In genomic region chr11:49247255-49247654, GRCm38 (mm10) we compare ENCODE assay signal across 10 mouse cellular contexts. TPM values are rescaled to one million over a fixed set of nuclear protein-coding genes. Genes with fewer than 3 reads are reported as not detected.
A peak's percentile ranks its signal among the peaks of the same experiment; 100 is the strongest.
DNase-seq lines count a peak whose midpoint lies in the region; ATAC-seq and TF ChIP-seq lines count a peak whose summit lies in the region.
"Had no signal": no experiment of that assay in that cellular context is flagged by ENCODE, and none has a peak within 500 bp of the region (broad histone marks: within the 10 kb centered on the region; RNA-seq: fewer than 3 reads in every experiment).

No protein-coding gene starts in this region.

- 25% methylated on average over 2 of the region's 2 CpGs for WGBS in limb, embryonic 11.5 days
- WGBS in limb, embryonic 10.5 days, result 24% methylated on average over 2 of the region's 2 CpGs
- 21% methylated on average over 2 of the region's 2 CpGs for WGBS in bone marrow, adult 2 months
- 15% methylated on average over 2 of the region's 2 CpGs for WGBS in limb, embryonic 12.5 days
- WGBS in stomach, postnatal 0 days, result 23% methylated on average over 2 of the region's 2 CpGs

- no peaks in the 10 kb centered on the region for H3K36me3 ChIP-seq in limb, embryonic 11.5 days (ENCODE audit: control insufficient read depth, insufficient read depth, low read length)
- peaks cover 4% of the 10 kb centered on the region; the same call in 1 of the 2 replicates for H3K36me3 ChIP-seq in limb, embryonic 10.5 days
- H3K36me3 ChIP-seq in limb, embryonic 12.5 days, result peaks cover 6% of the 10 kb centered on the region; the same call in 1 of the 2 replicates
- no peaks in the 10 kb centered on the region for H3K36me3 ChIP-seq in stomach, postnatal 0 days (ENCODE audit: control insufficient read depth, insufficient read depth, low read length)

- no peak for TF ChIP-seq CTCF in bone marrow, adult 2 months (IDR thresholded peaks at IDR 0.05; ENCODE audit: control insufficient read depth, insufficient read depth, low read length)
- no peak for TF ChIP-seq CTCF in stomach, postnatal 0 days (IDR thresholded peaks at IDR 0.05; ENCODE audit: low read depth)

- peak; percentile 15 for DNase-seq in limb, embryonic 11.5 days (ENCODE audit: low spot score)
- no peak for DNase-seq in limb, embryonic 10.5 days (ENCODE audit: low spot score)
- no peak for DNase-seq in stomach, postnatal 0 days (ENCODE audit: low spot score)
- no peak for DNase-seq in gastrocnemius, adult 8-10 months (ENCODE audit: low spot score in 2 of 2)
- DNase-seq in cerebellum, adult 11-12 months, result no peak

- no peak for TF ChIP-seq EP300 in stomach, postnatal 0 days (optimal IDR thresholded peaks at IDR 0.05)

- H3K9me3 ChIP-seq in limb, embryonic 11.5 days (ENCODE audit: control insufficient read depth, low read length), result no peaks in the 10 kb centered on the region
- no peaks in the 10 kb centered on the region for H3K9me3 ChIP-seq in limb, embryonic 10.5 days (replicated peaks)
- no peaks in the 10 kb centered on the region for H3K9me3 ChIP-seq in limb, embryonic 12.5 days
- H3K9me3 ChIP-seq in stomach, postnatal 0 days (ENCODE audit: control insufficient read depth, low read length), result no peaks in the 10 kb centered on the region
- H3K9me3 ChIP-seq: limb, embryonic 13.5 days had no signal

- no peak overlapping the region for H3K4me3 ChIP-seq in limb, embryonic 11.5 days (ENCODE audit: low read depth, low read length)
- H3K4me3 ChIP-seq in limb, embryonic 10.5 days, result no peak overlapping the region
- H3K4me3 ChIP-seq in bone marrow, adult 2 months (replicated peaks; ENCODE audit: control insufficient read depth, low read depth, low read length), result no peak overlapping the region
- no peak overlapping the region for H3K4me3 ChIP-seq in limb, embryonic 12.5 days (replicated peaks)
- H3K4me3 ChIP-seq in stomach, postnatal 0 days (ENCODE audit: low read depth, low read length), result no peak overlapping the region
- H3K4me3 ChIP-seq: limb, embryonic 13.5 days had no signal

- H3K27ac ChIP-seq in limb, embryonic 11.5 days (replicated peaks; ENCODE audit: low read depth, low read length), result no peak overlapping the region
- H3K27ac ChIP-seq in limb, embryonic 10.5 days, result no peak overlapping the region
- H3K27ac ChIP-seq in bone marrow, adult 2 months (ENCODE audit: control insufficient read depth, insufficient read depth, low read depth, low read length, poor library complexity), result peak overlapping the region; percentile 18; the same call in 1 of the 2 replicates
- H3K27ac ChIP-seq in limb, embryonic 12.5 days, result no peak overlapping the region
- peak overlapping the region; percentile 56 for H3K27ac ChIP-seq in stomach, postnatal 0 days (replicated peaks)
- H3K27ac ChIP-seq: limb, embryonic 13.5 days had no signal

- TF ChIP-seq POLR2A in bone marrow, adult 2 months (IDR thresholded peaks at IDR 0.05; ENCODE audit: borderline replicate concordance, control insufficient read depth, low read depth, low read length), result no peak

- peaks cover 16% of the 10 kb centered on the region; the same call in 1 of the 2 replicates for H3K4me1 ChIP-seq in limb, embryonic 11.5 days (ENCODE audit: control insufficient read depth, insufficient read depth, low read length)
- H3K4me1 ChIP-seq in limb, embryonic 10.5 days, result peaks cover 70% of the 10 kb centered on the region
- peaks cover 12% of the 10 kb centered on the region for H3K4me1 ChIP-seq in bone marrow, adult 2 months (ENCODE audit: control insufficient read depth, insufficient read depth, low read length)
- peaks cover 51% of the 10 kb centered on the region for H3K4me1 ChIP-seq in limb, embryonic 12.5 days (replicated peaks)
- peaks cover 33% of the 10 kb centered on the region for H3K4me1 ChIP-seq in stomach, postnatal 0 days (replicated peaks; ENCODE audit: control insufficient read depth, insufficient read depth)

- no peak overlapping the region for H3K9ac ChIP-seq in limb, embryonic 11.5 days (ENCODE audit: low read length)
- H3K9ac ChIP-seq in limb, embryonic 12.5 days (replicated peaks), result peak overlapping the region; percentile 23; the same call in 1 of the 2 replicates
- no peak overlapping the region for H3K9ac ChIP-seq in stomach, postnatal 0 days (ENCODE audit: low read length)
- H3K9ac ChIP-seq: limb, embryonic 13.5 days had no signal

- H3K27me3 ChIP-seq in limb, embryonic 11.5 days (ENCODE audit: control insufficient read depth, insufficient read depth, low read length), result no peaks in the 10 kb centered on the region
- no peaks in the 10 kb centered on the region for H3K27me3 ChIP-seq in limb, embryonic 10.5 days (ENCODE audit: low read depth, poor library complexity, severe bottlenecking)
- no peaks in the 10 kb centered on the region for H3K27me3 ChIP-seq in limb, embryonic 12.5 days
- H3K27me3 ChIP-seq in stomach, postnatal 0 days (ENCODE audit: control insufficient read depth, insufficient read depth, low read length), result no peaks in the 10 kb centered on the region
- H3K27me3 ChIP-seq: limb, embryonic 13.5 days had no signal

- ATAC-seq in limb, embryonic 11.5 days (ENCODE audit: insufficient number of reproducible peaks, low FRiP score, low TSS enrichment, low read depth), result no peak
- ATAC-seq in limb, embryonic 12.5 days (ENCODE audit: insufficient number of reproducible peaks, insufficient read depth, low FRiP score, low TSS enrichment, low read depth), result no peak
- no peak for ATAC-seq in stomach, postnatal 0 days (ENCODE audit: low FRiP score, low TSS enrichment)

- no peak overlapping the region for H3K4me2 ChIP-seq in limb, embryonic 11.5 days (ENCODE audit: low read depth, severe bottlenecking)
- no peak overlapping the region for H3K4me2 ChIP-seq in limb, embryonic 12.5 days
- no peak overlapping the region; the same call in 1 of the 2 replicates for H3K4me2 ChIP-seq in stomach, postnatal 0 days (replicated peaks; ENCODE audit: low read depth)
- H3K4me2 ChIP-seq: limb, embryonic 13.5 days had no signal

RNA-seq across cellular contexts. Expression of gene Mgat1, which starts 3.3 kb away (rescaled TPM):
- polyA plus RNA-seq in limb, embryonic 11.5 days (2014; fragmentation: Nextera tagmentation; extraction: Ambion mirVana), result 33.8 and 41.1 TPM in 2 replicates
- polyA plus RNA-seq in limb, embryonic 10.5 days (2016; fragmentation: Nextera tagmentation; extraction: Ambion mirVana), result 40.0 and 46.0 TPM in 2 replicates
- polyA plus RNA-seq in bone marrow, adult 2 months (2011; ENCODE audit: insufficient read depth, insufficient read length, low replicate concordance, missing spikeins), result 37.4 and 63.1 TPM in 2 replicates
- 46.0 and 49.1 TPM in 2 replicates for polyA plus RNA-seq in limb, embryonic 12.5 days (2016; fragmentation: Nextera tagmentation; extraction: Ambion mirVana)
- 42.7 and 43.4 TPM in 2 replicates for polyA plus RNA-seq in stomach, postnatal 0 days (2015; fragmentation: Nextera tagmentation; extraction: Ambion mirVana)
- 10 to 100 TPM; 39.4 to 56.8 (median 48.4) TPM for total RNA-seq in gastrocnemius, adult 8-10 months (2022)

RNA-seq across cellular contexts. Expression of gene Olfr1393, which starts 30.8 kb away (rescaled TPM):
- 0.06 TPM in 1 of 2 replicates, not detected in the other for polyA plus RNA-seq in limb, embryonic 11.5 days (2014; fragmentation: Nextera tagmentation; extraction: Ambion mirVana)
- not detected in 2 replicates for polyA plus RNA-seq in limb, embryonic 10.5 days (2016; fragmentation: Nextera tagmentation; extraction: Ambion mirVana)
- 0.50 TPM in 1 of 2 replicates, not detected in the other for polyA plus RNA-seq in bone marrow, adult 2 months (2011; ENCODE audit: insufficient read depth, insufficient read length, low replicate concordance, missing spikeins)
- polyA plus RNA-seq in limb, embryonic 12.5 days (2016; fragmentation: Nextera tagmentation; extraction: Ambion mirVana), result not detected in 2 replicates
- polyA plus RNA-seq in stomach, postnatal 0 days (2015; fragmentation: Nextera tagmentation; extraction: Ambion mirVana), result not detected in 2 replicates
- not detected for total RNA-seq in gastrocnemius, adult 8-10 months (2022)
- total RNA-seq: hematopoietic stem cell, adult 5-6 weeks had no signal
- polyA plus RNA-seq: embryonic facial prominence, embryonic 11.5 days; limb, embryonic 13.5 days had no signal

RNA-seq across cellular contexts. Expression of gene Olfr1392, which starts 37.8 kb away (rescaled TPM):
- not detected in 2 replicates for polyA plus RNA-seq in limb, embryonic 11.5 days (2014; fragmentation: Nextera tagmentation; extraction: Ambion mirVana)
- polyA plus RNA-seq in limb, embryonic 10.5 days (2016; fragmentation: Nextera tagmentation; extraction: Ambion mirVana), result not detected in 2 replicates
- polyA plus RNA-seq in bone marrow, adult 2 months (2011; ENCODE audit: insufficient read depth, insufficient read length, low replicate concordance, missing spikeins), result not detected in 2 replicates
- 0.09 TPM in 1 of 2 replicates, not detected in the other for polyA plus RNA-seq in limb, embryonic 12.5 days (2016; fragmentation: Nextera tagmentation; extraction: Ambion mirVana)
- polyA plus RNA-seq in stomach, postnatal 0 days (2015; fragmentation: Nextera tagmentation; extraction: Ambion mirVana), result 0.10 TPM in 1 of 2 replicates, not detected in the other
- not detected for total RNA-seq in gastrocnemius, adult 8-10 months (2022)
- total RNA-seq: hematopoietic stem cell, adult 5-6 weeks had no signal
- polyA plus RNA-seq: embryonic facial prominence, embryonic 11.5 days; limb, embryonic 13.5 days had no signal

RNA-seq across cellular contexts. Expression of gene Zfp62, which starts 44.2 kb away (rescaled TPM):
- 54.1 and 58.0 TPM in 2 replicates for polyA plus RNA-seq in limb, embryonic 11.5 days (2014; fragmentation: Nextera tagmentation; extraction: Ambion mirVana)
- 34.6 and 48.3 TPM in 2 replicates for polyA plus RNA-seq in limb, embryonic 10.5 days (2016; fragmentation: Nextera tagmentation; extraction: Ambion mirVana)
- polyA plus RNA-seq in bone marrow, adult 2 months (2011; ENCODE audit: insufficient read depth, insufficient read length, low replicate concordance, missing spikeins), result 10.4 and 12.0 TPM in 2 replicates
- 50.4 and 58.5 TPM in 2 replicates for polyA plus RNA-seq in limb, embryonic 12.5 days (2016; fragmentation: Nextera tagmentation; extraction: Ambion mirVana)
- 9.9 and 10.0 TPM in 2 replicates for polyA plus RNA-seq in stomach, postnatal 0 days (2015; fragmentation: Nextera tagmentation; extraction: Ambion mirVana)
- 10 to 100 TPM; 24.4 to 29.9 (median 26.0) TPM for total RNA-seq in gastrocnemius, adult 8-10 months (2022)

RNA-seq across cellular contexts. Expression of gene Olfr10, which starts 57.3 kb away (rescaled TPM):
- polyA plus RNA-seq in limb, embryonic 11.5 days (2014; fragmentation: Nextera tagmentation; extraction: Ambion mirVana), result not detected in 2 replicates
- not detected in 2 replicates for polyA plus RNA-seq in limb, embryonic 10.5 days (2016; fragmentation: Nextera tagmentation; extraction: Ambion mirVana)
- not detected in 2 replicates for polyA plus RNA-seq in bone marrow, adult 2 months (2011; ENCODE audit: insufficient read depth, insufficient read length, low replicate concordance, missing spikeins)
- polyA plus RNA-seq in limb, embryonic 12.5 days (2016; fragmentation: Nextera tagmentation; extraction: Ambion mirVana), result not detected in 2 replicates
- not detected in 2 replicates for polyA plus RNA-seq in stomach, postnatal 0 days (2015; fragmentation: Nextera tagmentation; extraction: Ambion mirVana)
- not detected for total RNA-seq in gastrocnemius, adult 8-10 months (2022)
- total RNA-seq: hematopoietic stem cell, adult 5-6 weeks had no signal
- polyA plus RNA-seq: embryonic facial prominence, embryonic 11.5 days; limb, embryonic 13.5 days had no signal

Comparison
In these comparisons a context has a peak if more than half of its experiments do, and no peak if none do; other contexts are left out.
1. H3K27ac ChIP-seq: peak in bone marrow, adult 2 months (single experiment) and stomach, postnatal 0 days (single experiment); none in limb, embryonic 11.5 days (single experiment), limb, embryonic 10.5 days (single experiment) and limb, embryonic 12.5 days (single experiment).